Mouse (Mus musculus) lung, adult 2 months (tissue): Measurements from ENCODE around the gene Map4.

ENCODE experiments used
- CTCF ChIP-seq: fragments of 200-500 bp; IDR thresholded peaks from 2 replicates; pipeline ENCODE4 v1.5.1; 2011; ENCODE audit warnings: mild to moderate bottlenecking, low read length, control low read depth; ENCODE audit not compliant: insufficient read depth
- POLR2A ChIP-seq: fragments of 200-500 bp; IDR thresholded peaks from 2 replicates; pipeline ENCODE4 v1.6.1; 2011; ENCODE audit warnings: low read depth, mild to moderate bottlenecking, control low read depth, low read length, borderline replicate concordance; ENCODE audit errors: extremely low read depth

GRCm38 (mm10) chr9:109886259-109886658 is 45.0 kb upstream of the Map4 start:
- TF ChIP-seq CTCF (no peak), POLR2A (no peak)
